Mouse (Mus musculus) testis, adult 2 months (tissue): Measurements from ENCODE around the gene Egr2.

Source experiments
- CTCF ChIP-seq: fragments of 200-500 bp; IDR thresholded peaks from 2 replicates; pipeline ENCODE4 v1.5.1; 2012; ENCODE audit warnings: low read depth, mild to moderate bottlenecking, inconsistent platforms, low read length, moderate library complexity; ENCODE audit not compliant: control insufficient read depth, insufficient read depth, insufficient replicate concordance
- POLR2A ChIP-seq: fragments of 200-500 bp; IDR thresholded peaks from 2 replicates; pipeline ENCODE4 v1.6.1; 2012; ENCODE audit warnings: low read depth, mild to moderate bottlenecking, inconsistent platforms, low read length, moderate library complexity; ENCODE audit not compliant: control insufficient read depth

DNA sequence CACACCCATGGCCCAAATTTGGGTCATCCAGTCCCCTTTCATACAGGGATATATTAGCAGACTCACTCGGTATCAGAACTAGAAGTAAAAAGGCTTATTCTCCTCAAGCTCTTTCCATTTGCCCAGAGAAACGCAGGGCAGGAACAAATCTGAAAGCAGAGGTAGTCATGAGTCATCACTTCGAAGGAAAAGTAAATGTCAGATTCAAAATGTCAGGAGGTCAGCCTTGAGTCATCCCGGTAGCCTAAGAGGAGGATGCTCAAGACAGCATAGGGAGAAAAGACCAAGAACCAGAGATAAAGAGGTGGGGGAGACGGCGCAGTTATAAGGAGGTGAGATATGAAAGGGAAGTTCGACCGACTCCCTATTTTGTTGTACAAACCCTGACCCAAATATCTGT, 41.7 kb upstream of the Egr2 start:
- TF ChIP-seq CTCF (no peak), POLR2A (no peak)
